Mouse (Mus musculus): Measurements from ENCODE around the gene Actr6. TPM values are rescaled to one million over a fixed set of nuclear protein-coding genes. Genes with fewer than 3 reads are reported as not detected.
"Not testable (repeated sequence)": the region's sequence is repeated elsewhere in the genome, so short reads cannot be mapped to it uniquely, and the experiment has no call there.

Gene Actr6
- polyA plus RNA-seq, 1 experiment from 2014 or later = 41.3 TPM

- Histone ChIP-seq H3K36me3 (peaks cover 9% of the 10 kb centered on the region), H3K4me3 (peak within 1 kb of the TSS; percentile 90), H3K4me1 (peaks cover 15% of the 10 kb centered on the region), H3K9me3 (replicated peaks) (no peaks in the 10 kb centered on the region), H3K27me3 (ENCODE audit: low read depth, poor library complexity, severe bottlenecking) (no peaks in the 10 kb centered on the region; the same call in 1 of the 2 replicates), H3K27ac (replicated peaks) (peak within 1 kb of the TSS; percentile 96)
- 7% methylated on average over 31 of the region's 31 CpGs for WGBS
- peak; percentile 92 for DNase-seq (ENCODE audit: low spot score)
Observed at GRCm38 (mm10) chr10:89686139-89686808, 45.8 kb downstream of the Actr6 start, which contains the start of gene Scyl2. Gene Scyl2, minus strand, starts transcription at chr10:89686285.

GRCm38 (mm10) chr10:89685391-89686138 is 46.5 kb downstream of the Actr6 start:
- peaks cover 9% of the 10 kb centered on the region for H3K36me3 ChIP-seq
- under 1% methylated on average over 50 of the region's 51 CpGs for WGBS
- H3K4me1 ChIP-seq = peaks cover 15% of the 10 kb centered on the region
- peak overlapping the region; percentile 90 for H3K4me3 ChIP-seq
- H3K27ac ChIP-seq (replicated peaks) = peak overlapping the region; percentile 96
- DNase-seq (ENCODE audit: low spot score) = no peak
- no peaks in the 10 kb centered on the region for H3K9me3 ChIP-seq (replicated peaks)
- H3K27me3 ChIP-seq (ENCODE audit: low read depth, poor library complexity, severe bottlenecking) = no peaks in the 10 kb centered on the region; the same call in 1 of the 2 replicates

- peaks cover 9% of the 10 kb centered on the region for H3K36me3 ChIP-seq
- no peak for DNase-seq (ENCODE audit: low spot score)
- WGBS = 78% methylated on average over 10 of the region's 10 CpGs
- H3K4me1 ChIP-seq = peaks cover 15% of the 10 kb centered on the region
- no peaks in the 10 kb centered on the region for H3K9me3 ChIP-seq (replicated peaks)
- no peak overlapping the region for H3K27ac ChIP-seq (replicated peaks)
- no peaks in the 10 kb centered on the region; the same call in 1 of the 2 replicates for H3K27me3 ChIP-seq (ENCODE audit: low read depth, poor library complexity, severe bottlenecking)
- no peak overlapping the region for H3K4me3 ChIP-seq
Observed at GRCm38 (mm10) chr10:89682961-89683360, 49.1 kb downstream of the Actr6 start.

- no peak overlapping the region for H3K27ac ChIP-seq (replicated peaks)
- peaks cover 15% of the 10 kb centered on the region for H3K4me1 ChIP-seq
- no peak for DNase-seq (ENCODE audit: low spot score)
- no peaks in the 10 kb centered on the region; the same call in 1 of the 2 replicates for H3K27me3 ChIP-seq (ENCODE audit: low read depth, poor library complexity, severe bottlenecking)
- H3K9me3 ChIP-seq (replicated peaks) = no peaks in the 10 kb centered on the region
- WGBS = 93% methylated on average over 1 of the region's 1 CpGs
- no peak overlapping the region for H3K4me3 ChIP-seq
- peaks cover 13% of the 10 kb centered on the region for H3K36me3 ChIP-seq
Observed at GRCm38 (mm10) chr10:89682157-89682556, 49.9 kb downstream of the Actr6 start.

GRCm38 (mm10) chr10:89681706-89682105 is 50.4 kb downstream of the Actr6 start:
- no peak for DNase-seq (ENCODE audit: low spot score)
- WGBS = 90% methylated on average over 4 of the region's 4 CpGs

GRCm38 (mm10) chr10:89680517-89680916 is 51.6 kb downstream of the Actr6 start:
- H3K27me3 ChIP-seq (ENCODE audit: low read depth, poor library complexity, severe bottlenecking) = no peaks in the 10 kb centered on the region
- WGBS = 86% methylated on average over 3 of the region's 3 CpGs
- no peaks in the 10 kb centered on the region for H3K9me3 ChIP-seq (replicated peaks)
- H3K4me1 ChIP-seq = peaks cover 8% of the 10 kb centered on the region
- H3K4me3 ChIP-seq = no peak overlapping the region
- H3K36me3 ChIP-seq = peaks cover 13% of the 10 kb centered on the region
- no peak for DNase-seq (ENCODE audit: low spot score)
- H3K27ac ChIP-seq (replicated peaks) = no peak overlapping the region

More at GRCm38 (mm10) chr10:89681706-89682105, 50.4 kb downstream of the Actr6 start:
- Histone ChIP-seq H3K9me3 (replicated peaks) (no peaks in the 10 kb centered on the region), H3K4me3 (no peak overlapping the region), H3K27ac (replicated peaks) (no peak overlapping the region), H3K4me1 (peaks cover 15% of the 10 kb centered on the region), H3K36me3 (peaks cover 13% of the 10 kb centered on the region), H3K27me3 (ENCODE audit: low read depth, poor library complexity, severe bottlenecking) (no peaks in the 10 kb centered on the region; the same call in 1 of the 2 replicates)

- peaks cover 13% of the 10 kb centered on the region for H3K36me3 ChIP-seq
- no peaks in the 10 kb centered on the region for H3K9me3 ChIP-seq (replicated peaks)
- H3K27ac ChIP-seq (replicated peaks) = no peak overlapping the region
- no peaks in the 10 kb centered on the region; the same call in 1 of the 2 replicates for H3K4me1 ChIP-seq
- H3K27me3 ChIP-seq (ENCODE audit: low read depth, poor library complexity, severe bottlenecking) = no peaks in the 10 kb centered on the region
- no peak for DNase-seq (ENCODE audit: low spot score)
- 92% methylated on average over 1 of the region's 1 CpGs for WGBS
- no peak overlapping the region for H3K4me3 ChIP-seq
Observed at GRCm38 (mm10) chr10:89679448-89679847, 52.6 kb downstream of the Actr6 start.

GRCm38 (mm10) chr10:89678054-89678453 is 54.0 kb downstream of the Actr6 start:
- no peak overlapping the region for H3K4me3 ChIP-seq
- DNase-seq (ENCODE audit: low spot score) = no peak
- WGBS = 92% methylated on average over 4 of the region's 4 CpGs
- no peaks in the 10 kb centered on the region for H3K4me1 ChIP-seq
- H3K36me3 ChIP-seq = peaks cover 7% of the 10 kb centered on the region
- no peaks in the 10 kb centered on the region for H3K9me3 ChIP-seq (replicated peaks)
- no peaks in the 10 kb centered on the region for H3K27me3 ChIP-seq (ENCODE audit: low read depth, poor library complexity, severe bottlenecking)
- no peak overlapping the region for H3K27ac ChIP-seq (replicated peaks)

- no peaks in the 10 kb centered on the region for H3K9me3 ChIP-seq (replicated peaks)
- peaks cover 8% of the 10 kb centered on the region for H3K36me3 ChIP-seq
- H3K27ac ChIP-seq (replicated peaks) = no peak overlapping the region
- H3K27me3 ChIP-seq (ENCODE audit: low read depth, poor library complexity, severe bottlenecking) = no peaks in the 10 kb centered on the region
- WGBS = 72% methylated on average over 4 of the region's 4 CpGs
- H3K4me1 ChIP-seq = no peaks in the 10 kb centered on the region
- H3K4me3 ChIP-seq = no peak overlapping the region
- DNase-seq (ENCODE audit: low spot score) = no peak
Observed at GRCm38 (mm10) chr10:89676609-89677008, 55.5 kb downstream of the Actr6 start.

- not testable (repeated sequence) for H3K4me3 ChIP-seq; H3K9me3 ChIP-seq (replicated peaks); H3K4me1 ChIP-seq; DNase-seq (ENCODE audit: low spot score); H3K27me3 ChIP-seq (ENCODE audit: low read depth, poor library complexity, severe bottlenecking); H3K36me3 ChIP-seq; H3K27ac ChIP-seq (replicated peaks)
- 95% methylated on average over 5 of the region's 5 CpGs for WGBS
Observed at GRCm38 (mm10) chr10:89670371-89670770, 61.7 kb downstream of the Actr6 start.

- no peak for DNase-seq (ENCODE audit: low spot score)
- H3K27ac ChIP-seq (replicated peaks) = no peak overlapping the region
- WGBS = 90% methylated on average over 7 of the region's 7 CpGs
- H3K4me1 ChIP-seq = no peaks in the 10 kb centered on the region
- H3K4me3 ChIP-seq = no peak overlapping the region
- no peaks in the 10 kb centered on the region for H3K9me3 ChIP-seq (replicated peaks)
- H3K27me3 ChIP-seq (ENCODE audit: low read depth, poor library complexity, severe bottlenecking) = no peaks in the 10 kb centered on the region
- H3K36me3 ChIP-seq = peaks cover 17% of the 10 kb centered on the region
Observed at GRCm38 (mm10) chr10:89667571-89667970, 64.5 kb downstream of the Actr6 start.

GRCm38 (mm10) chr10:89665679-89666078 is 66.4 kb downstream of the Actr6 start:
- Histone ChIP-seq H3K27me3 (ENCODE audit: low read depth, poor library complexity, severe bottlenecking) (no peaks in the 10 kb centered on the region), H3K9me3 (replicated peaks) (no peaks in the 10 kb centered on the region), H3K4me3 (no peak overlapping the region), H3K36me3 (peaks cover 28% of the 10 kb centered on the region), H3K4me1 (no peaks in the 10 kb centered on the region), H3K27ac (replicated peaks) (no peak overlapping the region)
- DNase-seq (ENCODE audit: low spot score) = no peak
- 96% methylated on average over 9 of the region's 9 CpGs for WGBS
